ENCODE assay signal across 8 mouse cellular contexts in the genomic region with DNA sequence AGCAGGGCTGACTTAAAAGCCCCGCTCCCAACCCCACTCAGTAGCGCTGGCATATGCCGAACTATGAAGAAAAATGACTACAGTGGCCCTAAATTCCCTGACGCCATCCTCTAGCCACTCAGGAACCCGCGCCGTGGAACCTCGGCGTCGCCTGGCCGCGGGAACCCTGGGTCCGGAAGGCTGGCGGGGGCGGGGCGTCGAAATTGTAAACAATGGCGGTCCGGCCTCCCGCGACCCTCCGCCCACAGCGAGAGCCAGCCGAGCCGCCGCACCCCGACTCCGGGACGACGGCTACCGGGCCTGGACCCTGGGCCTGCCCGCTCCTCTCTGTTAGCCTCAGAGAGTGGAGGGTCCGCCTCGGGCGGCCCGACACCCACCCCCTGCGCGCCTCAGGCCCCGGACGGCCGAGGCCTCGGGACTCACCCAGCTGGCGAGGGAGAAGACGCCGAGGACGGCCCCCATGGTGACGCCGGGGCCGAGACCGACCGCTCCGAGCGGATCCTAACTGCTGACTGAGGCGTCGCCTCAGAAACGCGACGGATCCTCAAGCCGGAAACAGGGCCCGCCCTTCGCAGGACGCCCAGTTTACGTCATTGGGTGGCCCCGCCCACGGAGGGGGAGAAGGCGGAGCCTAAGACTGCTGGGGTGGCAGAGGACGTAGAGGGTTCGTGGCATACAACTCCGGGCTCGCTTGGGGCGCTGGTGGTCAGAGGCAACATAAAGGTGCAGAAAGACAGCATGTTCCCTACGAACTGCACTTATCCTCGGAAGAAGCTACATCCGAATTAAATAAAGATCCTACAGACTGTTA. TPM values are rescaled to one million over a fixed set of nuclear protein-coding genes. Genes with fewer than 3 reads are reported as not detected.
DNase-seq lines count a peak whose midpoint lies in the region; ATAC-seq lines count a peak whose summit lies in the region.

A gene (minus strand): TSS at position 557 of the 811 bp plus-strand sequence.

- peaks cover 18% of the 10 kb centered on the region for H3K36me3 ChIP-seq in heart, embryonic 13.5 days
- H3K36me3 ChIP-seq in liver, embryonic 12.5 days, result peaks cover 34% of the 10 kb centered on the region
- H3K36me3 ChIP-seq in stomach, embryonic 15.5 days, result no peaks in the 10 kb centered on the region

- ATAC-seq in erythroid progenitor cell, adult 5-6 weeks (replicated peaks; ENCODE audit: low FRiP score, poor library complexity, severe bottlenecking), result peak; percentile 80
- peak; percentile 91 for ATAC-seq in heart, embryonic 13.5 days (ENCODE audit: extremely low read depth, insufficient number of reproducible peaks, low FRiP score, low TSS enrichment)
- ATAC-seq in liver, embryonic 12.5 days, result peak; percentile 87
- peak; percentile 92 for ATAC-seq in stomach, embryonic 15.5 days (ENCODE audit: insufficient read depth, low FRiP score, low read depth)

- H3K4me2 ChIP-seq in heart, embryonic 13.5 days, result peak within 1 kb of the TSS; percentile 76
- peak within 1 kb of the TSS; percentile 84 for H3K4me2 ChIP-seq in liver, embryonic 12.5 days
- peak within 1 kb of the TSS; percentile 49 for H3K4me2 ChIP-seq in stomach, embryonic 15.5 days

- no peaks in the 10 kb centered on the region for H3K27me3 ChIP-seq in heart, embryonic 13.5 days (replicated peaks)
- H3K27me3 ChIP-seq in liver, embryonic 12.5 days (replicated peaks), result no peaks in the 10 kb centered on the region
- H3K27me3 ChIP-seq in stomach, embryonic 15.5 days (replicated peaks), result no peaks in the 10 kb centered on the region

- no peaks in the 10 kb centered on the region for H3K9me3 ChIP-seq in heart, embryonic 13.5 days
- H3K9me3 ChIP-seq in liver, embryonic 12.5 days (replicated peaks), result no peaks in the 10 kb centered on the region
- H3K9me3 ChIP-seq in stomach, embryonic 15.5 days, result no peaks in the 10 kb centered on the region; the same call in 1 of the 2 replicates

- WGBS in heart, embryonic 13.5 days, result under 1% methylated on average over 74 of the region's 74 CpGs
- WGBS in liver, embryonic 12.5 days (ENCODE audit: insufficient replicate concordance), result under 1% methylated on average over 74 of the region's 74 CpGs
- WGBS in stomach, embryonic 15.5 days, result under 1% methylated on average over 72 of the region's 74 CpGs

- H3K4me3 ChIP-seq in heart, embryonic 13.5 days, result peak within 1 kb of the TSS; percentile 97
- peak within 1 kb of the TSS; percentile 78 for H3K4me3 ChIP-seq in liver, embryonic 12.5 days
- H3K4me3 ChIP-seq in stomach, embryonic 15.5 days (replicated peaks), result peak within 1 kb of the TSS; percentile 96

- peak; percentile 99 for DNase-seq in CD4-positive helper T cell, adult 2 months (ENCODE audit: low read depth, low spot score)
- peak; percentile 90 for DNase-seq in brain, embryonic 18.5 days (ENCODE audit: low read depth, low spot score)
- DNase-seq in kidney, postnatal 10 days, result peak; percentile 99
- DNase-seq in natural killer cell, adult 2 months (ENCODE audit: low spot score in 2 of 2), result peak; percentile 100

- H3K4me1 ChIP-seq in heart, embryonic 13.5 days, result peaks cover 52% of the 10 kb centered on the region
- peaks cover 43% of the 10 kb centered on the region for H3K4me1 ChIP-seq in liver, embryonic 12.5 days
- peaks cover 24% of the 10 kb centered on the region; the same call in 1 of the 2 replicates for H3K4me1 ChIP-seq in stomach, embryonic 15.5 days

- peak within 1 kb of the TSS; percentile 100 for H3K27ac ChIP-seq in heart, embryonic 13.5 days (replicated peaks)
- H3K27ac ChIP-seq in liver, embryonic 12.5 days, result peak within 1 kb of the TSS; percentile 99
- peak within 1 kb of the TSS; percentile 99 for H3K27ac ChIP-seq in stomach, embryonic 15.5 days

- peak within 1 kb of the TSS; percentile 98 for H3K9ac ChIP-seq in heart, embryonic 13.5 days
- H3K9ac ChIP-seq in liver, embryonic 12.5 days, result peak within 1 kb of the TSS; percentile 92
- H3K9ac ChIP-seq in stomach, embryonic 15.5 days, result peak within 1 kb of the TSS; percentile 90

RNA-seq across cellular contexts. Expression of the gene that starts here (rescaled TPM):
- 1,699 and 1,907 TPM in 2 replicates for total RNA-seq in erythroid progenitor cell, adult 5-6 weeks (2015; ENCODE audit: low replicate concordance)
- 1,512 and 2,069 TPM in 2 replicates for total RNA-seq in erythroid progenitor cell, adult 5-6 weeks (2017; ENCODE audit: low replicate concordance)
- polyA plus RNA-seq in heart, embryonic 13.5 days (2015; fragmentation: Nextera tagmentation; extraction: Ambion mirVana), result 50.1 and 51.8 TPM in 2 replicates
- 127 and 132 TPM in 2 replicates for polyA plus RNA-seq in liver, embryonic 12.5 days (2016; fragmentation: Nextera tagmentation; extraction: Ambion mirVana)
- polyA plus RNA-seq in stomach, embryonic 15.5 days (2015; fragmentation: Nextera tagmentation; extraction: Ambion mirVana), result 46.3 and 49.1 TPM in 2 replicates

Comparison
In these comparisons a context has a peak if more than half of its experiments do, and no peak if none do; other contexts are left out.
1. Peak in every context shown above with its lines: DNase-seq, ATAC-seq, H3K4me3 ChIP-seq and H3K27ac ChIP-seq.